Mouse (Mus musculus) midbrain, embryonic 11.5 days (tissue): ENCODE results near the gene Mpig6b. TPM values are rescaled to one million over a fixed set of nuclear protein-coding genes. Genes with fewer than 3 reads are reported as not detected.
"Not testable (repeated sequence)": the region's sequence is repeated elsewhere in the genome, so short reads cannot be mapped to it uniquely, and the experiment has no call there.

ENCODE experiments used
- ATAC-seq: fragments of 200-750 bp; cut with Nextera tagmentation; 2 replicates; pipeline ENCODE4 v1.8.0; 2017; ENCODE audit warnings: moderate TSS enrichment, moderate library complexity; ENCODE audit not compliant: low FRiP score
- DNase-seq: peaks from one replicate; pipeline ENCODE4 v3.0.0; 2015; ENCODE audit warnings: low spot score; ENCODE audit errors: missing footprints
- H3K27ac ChIP-seq: fragments of 300-500 bp; sonication (generic); 2 replicates; pipeline ENCODE4 v1.5.1; 2014; ENCODE audit warnings: low read depth, low read length
- H3K27me3 ChIP-seq: fragments of 300-500 bp; sonication (generic); 2 replicates; pipeline ENCODE4 v1.6.1; 2014; ENCODE audit warnings: mild to moderate bottlenecking, low read length, moderate library complexity, mixed read lengths; ENCODE audit not compliant: control insufficient read depth, insufficient read depth
- H3K36me3 ChIP-seq: fragments of 300-500 bp; sonication (generic); 2 replicates; pipeline ENCODE4 v1.6.1; 2014; ENCODE audit warnings: mild to moderate bottlenecking, low read length, moderate library complexity, mixed read lengths; ENCODE audit not compliant: control insufficient read depth, insufficient read depth
- H3K4me1 ChIP-seq: fragments of 300-500 bp; sonication (generic); 2 replicates; pipeline ENCODE4 v1.6.1; 2014; ENCODE audit warnings: low read length; ENCODE audit not compliant: control insufficient read depth, insufficient read depth
- H3K4me2 ChIP-seq: fragments of 300-500 bp; sonication (generic); 2 replicates; pipeline ENCODE4 v1.6.1; 2014; ENCODE audit warnings: mild to moderate bottlenecking, moderate library complexity
- H3K4me3 ChIP-seq: fragments of 300-500 bp; sonication (generic); 2 replicates; pipeline ENCODE4 v1.5.1; 2014; ENCODE audit warnings: low read depth, low read length
- H3K9ac ChIP-seq: fragments of 300-500 bp; sonication (generic); 2 replicates; pipeline ENCODE4 v1.6.1; 2014; ENCODE audit warnings: low read length
- H3K9me3 ChIP-seq: fragments of 300-500 bp; sonication (generic); 2 replicates; pipeline ENCODE4 v1.6.1; 2016; ENCODE audit warnings: low read length; ENCODE audit not compliant: control insufficient read depth
- WGBS: fragments of 180-500 bp; shearing (Covaris S2); extraction: QIAGEN DNeasy Blood & Tissue Kit; methylation state at CpG from one replicate; pipeline ENCODE4 v1.1.7; 2014; 5-methylcytosine and 5-hydroxymethylcytosine counted together
- polyA plus RNA-seq: library from polyadenylated mRNA; unstranded; fragments of >200 nt; fragmentation: Nextera tagmentation; extraction: Ambion mirVana; gene quantifications from 2 replicates; pipeline ENCODE4 v1.2.1, GENCODE M21; 2014

The Mpig6b gene
- polyA plus RNA-seq, 1 experiment from 2014 or later: 0.89 TPM

DNA sequence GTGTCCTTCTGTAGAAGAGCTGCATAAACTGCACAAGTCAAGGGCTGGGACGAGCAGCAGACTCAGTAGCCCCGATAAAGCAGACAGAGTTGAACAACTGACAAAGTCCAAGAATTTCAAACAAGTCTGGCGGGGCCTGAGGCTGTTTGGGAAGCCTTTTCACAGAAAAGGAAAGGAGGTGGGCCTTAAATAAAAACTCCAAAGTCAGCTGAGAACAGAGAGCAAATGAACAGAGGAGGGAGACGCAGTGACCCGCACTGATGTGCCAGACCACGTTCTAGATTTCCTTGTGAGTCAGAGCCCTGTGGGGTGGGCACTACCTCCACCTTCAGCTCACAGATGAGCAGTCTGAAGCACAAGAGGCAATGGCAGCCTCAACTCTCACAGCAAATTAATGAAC, 31.1 kb downstream of the Mpig6b start:
- Histone ChIP-seq H3K27ac (no peak overlapping the region), H3K36me3 (no peaks in the 10 kb centered on the region), H3K4me3 (no peak overlapping the region), H3K27me3 (no peaks in the 10 kb centered on the region), H3K4me1 (no peaks in the 10 kb centered on the region; the same call in 1 of the 2 replicates), H3K9ac (no peak overlapping the region), H3K9me3 (no peaks in the 10 kb centered on the region), H3K4me2 (no peak overlapping the region)
- DNase-seq (no peak), ATAC-seq (no peak)
- WGBS: 77% methylated on average over 6 of the region's 6 CpGs

DNA sequence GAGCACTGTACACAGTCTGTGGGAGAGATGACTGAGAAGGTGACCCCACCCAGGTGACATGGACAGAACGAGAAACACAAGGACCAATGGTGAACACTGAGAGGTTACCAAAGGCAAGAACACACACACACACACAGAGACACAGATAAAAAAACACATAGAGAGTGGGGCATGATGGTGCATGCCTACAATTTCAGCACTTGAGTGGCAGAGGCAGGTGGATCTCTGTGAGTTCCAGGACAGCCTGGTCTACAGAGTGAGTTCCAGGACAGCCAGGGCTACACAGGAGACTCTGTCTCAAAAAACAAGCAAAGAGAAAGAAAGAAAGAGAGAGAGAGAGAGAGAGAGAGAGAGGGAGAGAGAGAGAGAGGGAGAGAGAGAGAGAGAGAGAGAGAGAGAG, 32.3 kb downstream of the Mpig6b start:
- H3K4me3 ChIP-seq, ATAC-seq, H3K36me3 ChIP-seq, H3K4me2 ChIP-seq, H3K27me3 ChIP-seq, H3K27ac ChIP-seq, H3K9me3 ChIP-seq, DNase-seq, H3K9ac ChIP-seq, H3K4me1 ChIP-seq: not testable (repeated sequence)
- WGBS: 86% methylated on average over 1 of the region's 1 CpGs

DNA sequence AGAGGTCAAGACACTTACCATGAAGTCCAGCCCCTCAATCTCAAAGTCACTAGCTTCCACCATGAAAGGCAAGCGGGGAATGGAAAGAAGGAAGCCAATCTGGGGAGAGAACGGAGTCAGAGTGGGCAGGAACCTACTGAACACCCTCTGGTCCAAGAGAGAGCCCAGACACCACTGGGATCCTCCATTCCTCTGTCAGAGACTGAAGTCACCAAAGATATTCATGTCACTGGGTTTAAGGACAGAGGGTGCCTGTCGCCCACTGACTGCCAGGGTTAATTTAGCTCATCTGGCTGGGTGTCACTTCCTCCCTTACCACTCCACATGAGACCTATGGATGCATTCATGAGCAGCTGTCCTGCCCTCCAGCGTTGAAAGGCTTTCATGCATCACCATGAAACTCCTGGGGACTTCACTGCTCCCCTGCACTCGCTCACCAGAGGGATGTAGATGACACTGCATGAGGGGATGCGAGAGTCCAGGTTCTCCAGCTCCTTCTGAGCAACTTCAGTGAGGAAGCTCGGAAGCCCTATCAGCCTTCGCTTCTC, 33.6 kb downstream of the Mpig6b start:
- DNase-seq: no peak
- Histone ChIP-seq H3K4me1 (peaks cover 6% of the 10 kb centered on the region), H3K27me3 (no peaks in the 10 kb centered on the region), H3K9ac (no peak overlapping the region), H3K36me3 (no peaks in the 10 kb centered on the region), H3K27ac (no peak overlapping the region), H3K4me2 (no peak overlapping the region), H3K4me3 (no peak overlapping the region), H3K9me3 (no peaks in the 10 kb centered on the region)
- ATAC-seq: no peak
- WGBS: 74% methylated on average over 8 of the region's 8 CpGs

DNA sequence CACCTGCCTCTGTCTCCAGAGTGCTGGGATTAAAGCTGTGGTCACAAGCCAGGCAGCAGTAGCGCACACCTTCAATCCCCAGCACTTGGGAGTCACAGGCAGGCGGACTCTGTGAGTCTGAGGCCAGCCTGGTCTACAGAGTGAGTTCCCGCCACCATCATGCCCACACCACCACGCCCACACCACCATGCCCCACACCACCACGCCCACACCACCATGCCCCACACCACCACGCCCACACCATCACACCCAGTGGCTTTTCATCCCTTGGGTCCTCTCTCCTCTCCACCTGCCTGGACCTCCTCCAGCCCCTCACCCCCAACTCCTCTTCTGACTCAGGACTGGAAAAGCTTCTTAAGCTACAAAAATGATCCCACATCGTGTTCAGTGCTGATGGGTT, 34.1 kb downstream of the Mpig6b start:
- no peak overlapping the region for H3K9ac ChIP-seq
- peaks cover 9% of the 10 kb centered on the region for H3K4me1 ChIP-seq
- ATAC-seq (no peak), DNase-seq (no peak)
- H3K36me3 ChIP-seq: no peaks in the 10 kb centered on the region
- 87% methylated on average over 7 of the region's 7 CpGs for WGBS
- no peak overlapping the region for H3K27ac ChIP-seq
- no peaks in the 10 kb centered on the region for H3K27me3 ChIP-seq
- H3K4me2 ChIP-seq: no peak overlapping the region
- H3K4me3 ChIP-seq: no peak overlapping the region
- H3K9me3 ChIP-seq: no peaks in the 10 kb centered on the region

DNA sequence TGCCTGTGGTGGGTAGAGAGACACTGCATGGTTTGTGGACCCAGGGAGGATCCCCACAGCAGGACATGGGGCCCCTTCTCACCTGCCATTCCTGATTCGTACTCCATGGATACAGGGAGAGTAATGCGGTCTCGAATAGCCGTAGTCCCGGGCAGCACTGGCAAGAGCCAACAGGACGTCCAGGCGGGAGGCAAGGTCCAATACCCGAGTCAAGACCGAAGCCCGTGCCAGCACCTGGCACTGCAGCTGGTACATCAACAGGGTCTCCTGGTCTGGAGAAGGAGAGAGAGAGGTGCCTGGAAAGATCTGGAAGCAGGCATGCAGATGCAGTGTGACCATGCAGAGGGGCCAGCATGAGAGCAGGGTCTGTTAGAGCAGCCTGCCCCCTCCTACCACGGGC, 34.7 kb downstream of the Mpig6b start:
- Histone ChIP-seq H3K4me3 (no peak overlapping the region), H3K27me3 (no peaks in the 10 kb centered on the region), H3K27ac (no peak overlapping the region), H3K4me1 (peaks cover 9% of the 10 kb centered on the region), H3K36me3 (no peaks in the 10 kb centered on the region), H3K9ac (no peak overlapping the region), H3K9me3 (no peaks in the 10 kb centered on the region), H3K4me2 (no peak overlapping the region)
- ATAC-seq: no peak
- WGBS: 91% methylated on average over 11 of the region's 11 CpGs
- no peak for DNase-seq

DNA sequence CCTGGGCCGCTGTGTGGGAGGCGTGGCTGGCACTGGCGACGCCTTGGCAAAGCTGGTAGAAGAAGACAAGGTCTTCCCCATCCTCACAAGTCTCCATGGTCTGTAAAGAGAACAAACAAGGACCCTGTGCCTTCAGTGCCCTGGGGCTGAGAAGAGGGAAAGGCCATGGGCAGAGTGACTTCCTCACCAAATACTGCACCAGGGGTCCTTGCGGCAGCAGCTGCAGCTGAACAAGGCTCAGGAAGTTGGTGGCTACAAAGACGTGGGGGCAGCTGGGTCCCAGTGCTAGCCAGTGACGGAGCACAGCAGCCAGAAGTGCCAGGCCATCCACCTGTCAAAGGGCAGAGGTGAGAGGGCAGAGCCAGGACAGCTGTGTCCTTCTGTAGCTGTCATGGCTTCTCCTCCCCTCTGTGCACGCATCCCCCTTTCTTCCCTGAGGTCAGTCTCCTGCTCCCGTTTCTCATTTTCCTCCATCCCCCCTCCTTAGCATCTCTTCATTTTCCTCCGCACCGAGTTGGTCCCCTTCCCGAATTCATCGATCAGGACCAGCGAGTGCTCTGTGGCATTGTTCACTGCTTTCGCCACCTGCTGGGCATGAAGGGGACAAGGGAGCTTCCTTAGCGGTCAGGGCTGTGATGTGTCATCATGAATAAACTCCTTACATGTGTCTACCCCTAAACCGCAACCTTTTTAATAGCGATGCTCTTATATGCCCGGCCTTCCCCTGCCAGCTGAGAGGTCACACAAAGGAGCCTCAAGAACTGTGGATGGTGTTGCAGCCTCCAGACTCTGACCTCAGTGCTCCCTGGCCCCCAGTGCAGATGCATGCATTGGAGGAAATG, 36.1 kb downstream of the Mpig6b start:
- H3K27ac ChIP-seq: peak overlapping the region; percentile 35; the same call in 1 of the 2 replicates
- no peak overlapping the region for H3K4me3 ChIP-seq
- H3K36me3 ChIP-seq: no peaks in the 10 kb centered on the region
- H3K27me3 ChIP-seq: no peaks in the 10 kb centered on the region
- no peak for DNase-seq
- ATAC-seq: peak; percentile 49
- peak overlapping the region; percentile 27; the same call in 1 of the 2 replicates for H3K9ac ChIP-seq
- H3K9me3 ChIP-seq: no peaks in the 10 kb centered on the region
- WGBS: 31% methylated on average over 19 of the region's 19 CpGs
- 0 out of 2 replicates have a peak overlapping the region, but pooled peaks have one; percentile 8 for H3K4me2 ChIP-seq
- peaks cover 9% of the 10 kb centered on the region for H3K4me1 ChIP-seq

DNA sequence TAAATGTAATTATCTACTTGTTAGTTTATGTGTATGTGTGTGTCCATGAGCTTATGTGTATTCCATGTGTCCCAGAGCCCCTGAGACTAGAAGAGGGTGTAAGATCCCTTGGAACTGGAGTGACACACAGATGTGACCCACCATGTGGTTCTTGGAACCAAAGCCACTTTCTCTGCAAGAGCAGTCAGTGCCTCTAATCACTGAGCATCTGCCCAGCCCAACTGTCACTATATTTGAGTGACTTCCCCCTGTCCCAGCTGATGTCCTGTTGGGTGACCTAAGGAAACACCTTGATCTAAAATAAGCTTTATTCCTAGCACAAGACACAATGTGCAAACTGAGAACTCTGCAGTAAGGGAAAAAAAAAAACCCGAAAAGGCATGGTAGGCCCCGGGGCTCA, 37.7 kb downstream of the Mpig6b start:
- peaks cover 9% of the 10 kb centered on the region for H3K4me1 ChIP-seq
- no peak overlapping the region for H3K27ac ChIP-seq
- 79% methylated on average over 2 of the region's 2 CpGs for WGBS
- no peaks in the 10 kb centered on the region for H3K36me3 ChIP-seq
- ATAC-seq (no peak), DNase-seq (no peak)
- no peak overlapping the region for H3K9ac ChIP-seq
- no peaks in the 10 kb centered on the region for H3K27me3 ChIP-seq
- H3K4me3 ChIP-seq: no peak overlapping the region
- H3K4me2 ChIP-seq: no peak overlapping the region
- H3K9me3 ChIP-seq: no peaks in the 10 kb centered on the region

DNA sequence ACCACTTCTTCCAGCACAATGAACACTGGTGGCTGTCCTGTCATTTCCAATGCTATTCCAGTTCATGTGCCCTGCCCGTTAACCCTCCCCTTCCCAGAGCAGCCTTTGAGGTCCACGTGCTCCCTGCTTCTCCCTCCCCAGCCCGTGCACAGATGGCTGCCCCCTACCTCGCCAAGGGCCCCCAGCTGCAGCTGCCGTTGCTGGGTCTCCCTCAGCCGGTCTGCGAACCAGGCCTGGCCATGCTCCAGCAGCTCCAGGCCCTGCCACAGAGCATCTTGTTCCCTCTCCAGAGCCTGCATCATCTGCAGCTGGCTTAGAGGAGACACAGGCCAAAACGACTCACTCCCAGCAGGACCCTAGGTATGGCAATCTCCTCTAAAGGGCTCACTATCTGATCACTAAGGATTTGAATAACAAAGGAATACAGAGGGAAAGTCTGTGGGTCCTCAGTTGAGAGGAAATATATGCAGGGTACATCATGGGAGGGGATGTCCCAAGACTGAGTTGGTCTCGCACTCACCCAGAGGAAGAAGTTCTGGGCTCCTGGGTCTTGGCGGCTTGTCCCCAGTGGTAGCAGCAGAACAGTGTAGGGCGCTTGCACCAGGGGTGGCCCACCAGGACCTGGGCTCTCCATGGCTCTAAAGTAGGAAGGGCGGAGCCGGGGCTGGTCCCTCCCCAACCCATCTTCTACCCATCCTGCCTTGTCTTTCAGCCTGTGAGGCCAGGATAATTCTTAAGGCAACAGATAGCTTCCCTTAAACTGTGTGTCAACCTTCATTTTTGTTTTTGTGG, 38.5 kb downstream of the Mpig6b start, which contains the start of gene Sapcd1:
Sapcd1 (minus strand) TSS at position 740 of the 792 bp plus-strand sequence.
- no peak for DNase-seq
- Histone ChIP-seq H3K9ac (peak within 1 kb of the TSS; percentile 49; the same call in 1 of the 2 replicates), H3K27ac (peak within 1 kb of the TSS; percentile 64; the same call in 1 of the 2 replicates), H3K36me3 (no peaks in the 10 kb centered on the region), H3K4me2 (peak within 1 kb of the TSS; percentile 28), H3K4me1 (peaks cover 9% of the 10 kb centered on the region), H3K9me3 (no peaks in the 10 kb centered on the region), H3K27me3 (no peaks in the 10 kb centered on the region), H3K4me3 (no peak within 1 kb of the TSS)
- peak; percentile 64 for ATAC-seq
- WGBS: 29% methylated on average over 13 of the region's 13 CpGs

DNA sequence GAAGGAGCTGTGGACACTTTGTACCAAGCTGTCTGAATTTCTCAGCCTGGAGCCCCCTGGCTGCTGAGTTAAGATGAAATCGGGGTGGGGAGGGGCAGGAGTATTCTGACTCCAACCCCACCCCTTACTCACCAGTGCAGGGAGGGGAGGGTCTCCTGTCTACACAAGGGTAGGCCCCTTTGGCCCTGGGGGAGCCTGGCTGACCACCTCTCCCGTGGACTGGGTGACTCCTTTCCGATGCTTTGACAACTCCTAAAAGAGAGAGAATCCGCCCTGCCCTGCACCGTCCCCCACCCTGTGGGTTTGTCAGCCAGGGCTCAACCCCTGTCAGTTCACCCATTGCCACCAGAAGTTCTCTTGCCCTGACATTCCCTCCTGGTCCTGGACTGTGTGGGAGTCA, 39.8 kb downstream of the Mpig6b start:
- Histone ChIP-seq H3K27ac (no peak overlapping the region), H3K4me3 (no peak overlapping the region), H3K9me3 (no peaks in the 10 kb centered on the region), H3K4me2 (no peak overlapping the region), H3K27me3 (no peaks in the 10 kb centered on the region), H3K9ac (no peak overlapping the region), H3K36me3 (no peaks in the 10 kb centered on the region), H3K4me1 (peaks cover 15% of the 10 kb centered on the region)
- no peak for DNase-seq
- WGBS: 88% methylated on average over 5 of the region's 5 CpGs
- no peak for ATAC-seq
